ENCODE assay signal across 8 mouse cellular contexts in genomic region chr17:57011236-57012141, GRCm38 (mm10). TPM values are rescaled to one million over a fixed set of nuclear protein-coding genes. Genes with fewer than 3 reads are reported as not detected.
DNase-seq lines count a peak whose midpoint lies in the region; ATAC-seq and TF ChIP-seq lines count a peak whose summit lies in the region.

Gene Gtf2f1, minus strand, starts transcription at chr17:57011288.
Gene Gm17949, plus strand, starts transcription at chr17:57011469.

- H3K79me2 ChIP-seq in C2C12 (ENCODE audit: control insufficient read depth, insufficient read depth) (peaks cover 25% of the 10 kb centered on the region), myocyte (ENCODE audit: control insufficient read depth, insufficient read depth) (peaks cover 18% of the 10 kb centered on the region)
- no peaks in the 10 kb centered on the region for H3K79me2 ChIP-seq in liver, adult 2 months (ENCODE audit: control insufficient read depth, insufficient read depth, low read length)

- no peaks in the 10 kb centered on the region for H3K9me3 ChIP-seq in erythroblast, embryonic 14.5 days (ENCODE audit: control insufficient read depth, low read length)
- no peaks in the 10 kb centered on the region for H3K9me3 ChIP-seq in heart, embryonic 11.5 days (replicated peaks; ENCODE audit: control insufficient read depth, low read length)
- no peaks in the 10 kb centered on the region for H3K9me3 ChIP-seq in kidney, embryonic 16.5 days (ENCODE audit: low read length)

- peaks cover 14% of the 10 kb centered on the region for H3K79me3 ChIP-seq in C2C12 (ENCODE audit: low read depth)

- 1% methylated on average over 51 of the region's 51 CpGs for WGBS in heart, embryonic 11.5 days (ENCODE audit: insufficient replicate concordance)
- WGBS in kidney, embryonic 16.5 days, result under 1% methylated on average over 51 of the region's 51 CpGs
- 1% methylated on average over 51 of the region's 51 CpGs for WGBS in liver, adult 2 months

- H3K27ac ChIP-seq in heart, embryonic 11.5 days (ENCODE audit: low read depth, low read length), result peak within 1 kb of the TSS; percentile 84
- peak within 1 kb of the TSS; percentile 89 for H3K27ac ChIP-seq in kidney, embryonic 16.5 days (ENCODE audit: low read length)
- peak within 1 kb of the TSS; percentile 23; the same call in 1 of the 2 replicates for H3K27ac ChIP-seq in liver, adult 2 months (replicated peaks; ENCODE audit: insufficient read depth, low read depth, low read length)

- TF ChIP-seq CTCF in C2C12 (IDR thresholded peaks at IDR 0.05; ENCODE audit: control insufficient read depth, insufficient read depth, insufficient read length), result no peak
- no peak for TF ChIP-seq CTCF in brain, embryonic 14.5 days (IDR thresholded peaks at IDR 0.05; ENCODE audit: borderline replicate concordance, extremely low read depth, insufficient read depth, insufficient read length)
- no peak for TF ChIP-seq CTCF in liver, adult 2 months (IDR thresholded peaks at IDR 0.05; ENCODE audit: low read depth, low read length)

- H3K36me3 ChIP-seq in C2C12 (ENCODE audit: control insufficient read depth, insufficient read depth) (peaks cover 29% of the 10 kb centered on the region), myocyte (ENCODE audit: control insufficient read depth, insufficient read depth) (peaks cover 4% of the 10 kb centered on the region)
- H3K36me3 ChIP-seq in erythroblast, embryonic 14.5 days (ENCODE audit: control insufficient read depth), result peaks cover 33% of the 10 kb centered on the region
- 0 out of 2 replicates have a peak, but pooled peaks cover 2% of the 10 kb centered on the region for H3K36me3 ChIP-seq in heart, embryonic 11.5 days (ENCODE audit: control insufficient read depth, insufficient read depth, low read length)
- H3K36me3 ChIP-seq in kidney, embryonic 16.5 days (ENCODE audit: insufficient read depth, low read length), result peaks cover 22% of the 10 kb centered on the region
- H3K36me3 ChIP-seq in liver, adult 2 months (ENCODE audit: control insufficient read depth, insufficient read depth, low read length), result peaks cover 2% of the 10 kb centered on the region; the same call in 1 of the 2 replicates
- H3K36me3 ChIP-seq in splenic B cell, adult 2 months (ENCODE audit: control insufficient read depth, insufficient read depth, low read length, poor library complexity, severe bottlenecking), result peaks cover 2% of the 10 kb centered on the region

- peak within 1 kb of the TSS; percentile 88 for H3K9ac ChIP-seq in heart, embryonic 11.5 days (ENCODE audit: low read depth, low read length)
- H3K9ac ChIP-seq in kidney, embryonic 16.5 days (replicated peaks; ENCODE audit: low read length), result peak within 1 kb of the TSS; percentile 87
- peak within 1 kb of the TSS; percentile 76 for H3K9ac ChIP-seq in liver, adult 2 months (ENCODE audit: low read depth, low read length)

- peaks cover 71% of the 10 kb centered on the region for H3K4me1 ChIP-seq in erythroblast, embryonic 14.5 days (ENCODE audit: control insufficient read depth)
- H3K4me1 ChIP-seq in heart, embryonic 11.5 days (ENCODE audit: control insufficient read depth, insufficient read depth, low read length), result peaks cover 5% of the 10 kb centered on the region; the same call in 1 of the 2 replicates
- peaks cover 19% of the 10 kb centered on the region for H3K4me1 ChIP-seq in kidney, embryonic 16.5 days (ENCODE audit: insufficient read depth, low read length)
- peaks cover 7% of the 10 kb centered on the region; the same call in 1 of the 2 replicates for H3K4me1 ChIP-seq in liver, adult 2 months (ENCODE audit: control insufficient read depth, insufficient read depth, low read length)

- no peaks in the 10 kb centered on the region for H3K27me3 ChIP-seq in C2C12 (ENCODE audit: control insufficient read depth, insufficient read depth, insufficient read length)
- H3K27me3 ChIP-seq in erythroblast, embryonic 14.5 days (ENCODE audit: control insufficient read depth), result no peaks in the 10 kb centered on the region
- H3K27me3 ChIP-seq in heart, embryonic 11.5 days (ENCODE audit: control insufficient read depth, insufficient read depth, low read length), result no peaks in the 10 kb centered on the region
- H3K27me3 ChIP-seq in kidney, embryonic 16.5 days (ENCODE audit: insufficient read depth, low read length), result no peaks in the 10 kb centered on the region
- H3K27me3 ChIP-seq in liver, adult 2 months (ENCODE audit: control insufficient read depth, insufficient read depth, low read length), result no peaks in the 10 kb centered on the region
- no peaks in the 10 kb centered on the region for H3K27me3 ChIP-seq in myocyte (ENCODE audit: control insufficient read depth, insufficient read depth, insufficient read length)
- H3K27me3 ChIP-seq in splenic B cell, adult 2 months (ENCODE audit: control insufficient read depth, insufficient read depth, low read length, poor library complexity, severe bottlenecking), result no peaks in the 10 kb centered on the region

- H3ac ChIP-seq in C2C12 (ENCODE audit: control insufficient read depth, insufficient read length, low read depth) (peak within 1 kb of the TSS; percentile 93), myocyte (ENCODE audit: control insufficient read depth, insufficient read length) (peak within 1 kb of the TSS; percentile 39)

- DNase-seq in brain, embryonic 14.5 days (ENCODE audit: low read depth), result peak; percentile 100
- DNase-seq in liver, adult 2 months (ENCODE audit: extremely low read depth, low read depth, low spot score), result peak; percentile 93
- peak; percentile 99 for DNase-seq in splenic B cell, adult 2 months (ENCODE audit: low read depth, low spot score)

- peak within 1 kb of the TSS; percentile 95 for H3K4me2 ChIP-seq in heart, embryonic 11.5 days
- H3K4me2 ChIP-seq in kidney, embryonic 16.5 days (replicated peaks; ENCODE audit: low read depth, low read length), result peak within 1 kb of the TSS; percentile 84
- peak within 1 kb of the TSS; percentile 94 for H3K4me2 ChIP-seq in myocyte (ENCODE audit: low read depth)

- peak within 1 kb of the TSS; percentile 89 for H3K4me3 ChIP-seq in C2C12 (ENCODE audit: insufficient read depth, poor library complexity, severe bottlenecking)
- H3K4me3 ChIP-seq in erythroblast, embryonic 14.5 days (replicated peaks), result peak within 1 kb of the TSS; percentile 83
- peak within 1 kb of the TSS; percentile 84 for H3K4me3 ChIP-seq in heart, embryonic 11.5 days (ENCODE audit: low read depth, low read length)
- H3K4me3 ChIP-seq in kidney, embryonic 16.5 days (ENCODE audit: low read length), result peak within 1 kb of the TSS; percentile 60
- H3K4me3 ChIP-seq in liver, adult 2 months (ENCODE audit: insufficient read depth, low read depth, low read length), result peak within 1 kb of the TSS; percentile 77
- H3K4me3 ChIP-seq in myocyte, result peak within 1 kb of the TSS; percentile 87

- ATAC-seq in heart, embryonic 11.5 days (replicated peaks; ENCODE audit: insufficient number of reproducible peaks, low FRiP score, low TSS enrichment), result peak; percentile 88
- peak; percentile 92 for ATAC-seq in kidney, embryonic 16.5 days (ENCODE audit: low FRiP score, low TSS enrichment)

- TF ChIP-seq POLR2A in brain, embryonic 14.5 days (IDR thresholded peaks at IDR 0.05; ENCODE audit: borderline replicate concordance, extremely low read depth, insufficient read depth, insufficient read length, poor library complexity, severe bottlenecking), result peak; percentile 88; the same call in 1 of the 2 replicates
- TF ChIP-seq POLR2A in liver, adult 2 months (IDR thresholded peaks at IDR 0.05; ENCODE audit: extremely low read depth, insufficient read depth, low read length), result peak; percentile 69; the same call in 1 of the 2 replicates
- peak; percentile 95 for TF ChIP-seq POLR2A in myocyte (IDR thresholded peaks at IDR 0.05; ENCODE audit: insufficient read length, low read depth)

TF ChIP-seq in C2C12, 6 proteins besides CTCF, POLR2A, EP300 and RAD21:
- TF ChIP-seq MAX (IDR thresholded peaks at IDR 0.05) (peak; percentile 78), CEBPB (IDR thresholded peaks at IDR 0.05; ENCODE audit: low read depth) (peak; percentile 95), FOSL1 (IDR thresholded peaks at IDR 0.05; ENCODE audit: insufficient read depth, low read length, poor library complexity, severe bottlenecking) (no peak), MYOD1 (IDR thresholded peaks at IDR 0.05; ENCODE audit: control insufficient read depth, insufficient read length, low read depth) (no peak), MYOG (IDR thresholded peaks at IDR 0.05; ENCODE audit: control insufficient read depth, extremely low read depth, insufficient read length) (no peak), USF1 (IDR thresholded peaks at IDR 0.05; ENCODE audit: low read depth) (peak; percentile 100)

TF ChIP-seq in myocyte, 11 proteins besides CTCF, POLR2A, EP300 and RAD21 (continues in another document):
- TF ChIP-seq POLR2AphosphoS2 (IDR thresholded peaks at IDR 0.05; ENCODE audit: insufficient read length, low read depth), result peak; percentile 90
- TF ChIP-seq MYOD1 (IDR thresholded peaks at IDR 0.05; ENCODE audit: control insufficient read depth in 1 of 3, insufficient read length in 2 of 3, low read depth in 2 of 3), result no peak
- peak; percentile 100 for TF ChIP-seq USF1 (IDR thresholded peaks at IDR 0.05; ENCODE audit: low read depth)
- peak; percentile 90 for TF ChIP-seq CEBPB (IDR thresholded peaks at IDR 0.05; ENCODE audit: insufficient read depth, poor library complexity, severe bottlenecking)
- TF ChIP-seq MYOG (IDR thresholded peaks at IDR 0.05; ENCODE audit: control insufficient read depth in 1 of 3, insufficient read depth in 1 of 3, insufficient read length in 2 of 3, low read depth in 2 of 3), result no peak
- no peak for TF ChIP-seq TCF3 (IDR thresholded peaks at IDR 0.05; ENCODE audit: insufficient read length, low read depth)
- TF ChIP-seq SRF (IDR thresholded peaks at IDR 0.05; ENCODE audit: control insufficient read depth, insufficient read length, low read depth), result peak; percentile 55

RNA-seq across cellular contexts. Expression of gene Gtf2f1, which starts in this region (rescaled TPM):
- polyA plus RNA-seq in C2C12 (2012; fragmentation: generic; extraction: Trizol), result 76.8 TPM
- polyA plus RNA-seq in brain, embryonic 14.5 days (2012; rRNA removed), result 57.1 and 64.6 TPM in 2 replicates
- polyA plus RNA-seq in erythroblast, embryonic 14.5 days (2012), result 31.9 and 32.9 TPM in 2 replicates
- polyA plus RNA-seq in heart, embryonic 11.5 days (2014; fragmentation: Nextera tagmentation; extraction: Ambion mirVana), result 40.0 and 41.3 TPM in 2 replicates
- 71.4 and 74.0 TPM in 2 replicates for polyA plus RNA-seq in kidney, embryonic 16.5 days (2015; fragmentation: Nextera tagmentation; extraction: Ambion mirVana)
- total RNA-seq in liver, adult 2 months (2014; rRNA removed), result 10.9 and 11.9 TPM in 2 replicates
- 10.4 and 10.6 TPM in 2 replicates for polyA plus RNA-seq in liver, adult 2 months (2012; rRNA removed)
- 61.6 TPM for polyA plus RNA-seq in myocyte (2012; fragmentation: generic; extraction: Trizol)

RNA-seq across cellular contexts. Expression of gene Gm17949, which starts in this region (rescaled TPM):
- not detected for polyA plus RNA-seq in C2C12 (2012; fragmentation: generic; extraction: Trizol)
- 0.08 TPM in 1 of 2 replicates, not detected in the other for polyA plus RNA-seq in brain, embryonic 14.5 days (2012; rRNA removed)
- not detected in 2 replicates for polyA plus RNA-seq in erythroblast, embryonic 14.5 days (2012)
- 0.17 and 0.18 TPM in 2 replicates for polyA plus RNA-seq in heart, embryonic 11.5 days (2014; fragmentation: Nextera tagmentation; extraction: Ambion mirVana)
- 0.78 and 0.80 TPM in 2 replicates for polyA plus RNA-seq in kidney, embryonic 16.5 days (2015; fragmentation: Nextera tagmentation; extraction: Ambion mirVana)
- total RNA-seq in liver, adult 2 months (2014; rRNA removed), result not detected in 2 replicates
- not detected in 2 replicates for polyA plus RNA-seq in liver, adult 2 months (2012; rRNA removed)
- polyA plus RNA-seq in myocyte (2012; fragmentation: generic; extraction: Trizol), result 0.04 TPM

Comparison
In these comparisons a context has a peak if more than half of its experiments do, and no peak if none do; other contexts are left out.
1. Peak in every context shown above with its lines: DNase-seq, ATAC-seq, H3K4me3 ChIP-seq and H3K27ac ChIP-seq.
2. H3K27ac ChIP-seq: peak in every context shown above with its lines; median percentile 89 in kidney, embryonic 16.5 days; 84 in heart, embryonic 11.5 days; 23 in liver, adult 2 months.